Mouse (Mus musculus): Measurements from ENCODE around the gene Gramd1b.
"Not testable (repeated sequence)": the region's sequence is repeated elsewhere in the genome, so short reads cannot be mapped to it uniquely, and the experiment has no call there.

The Gramd1b gene

DNA sequence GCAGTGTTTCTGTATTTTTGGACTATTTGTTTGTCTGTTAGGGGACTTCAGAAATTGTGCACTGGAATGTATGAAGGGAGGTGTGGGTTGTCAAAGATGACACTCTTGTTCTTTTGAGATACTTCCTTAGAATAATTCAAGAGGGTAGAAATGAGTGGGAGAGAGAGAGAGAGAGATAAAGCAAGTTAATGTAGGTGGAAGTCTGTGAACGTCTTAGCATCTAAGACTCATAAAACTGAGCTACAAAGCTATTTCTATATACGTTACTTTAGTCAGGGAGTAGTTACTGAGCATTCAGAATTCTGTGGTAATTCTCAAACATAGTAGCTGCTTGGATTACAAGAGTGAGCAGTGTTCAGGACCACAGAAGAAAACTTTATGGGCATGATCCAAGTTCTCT is 19.2 kb downstream of the Gramd1b start:
- no peak for DNase-seq (ENCODE audit: low spot score)

DNA sequence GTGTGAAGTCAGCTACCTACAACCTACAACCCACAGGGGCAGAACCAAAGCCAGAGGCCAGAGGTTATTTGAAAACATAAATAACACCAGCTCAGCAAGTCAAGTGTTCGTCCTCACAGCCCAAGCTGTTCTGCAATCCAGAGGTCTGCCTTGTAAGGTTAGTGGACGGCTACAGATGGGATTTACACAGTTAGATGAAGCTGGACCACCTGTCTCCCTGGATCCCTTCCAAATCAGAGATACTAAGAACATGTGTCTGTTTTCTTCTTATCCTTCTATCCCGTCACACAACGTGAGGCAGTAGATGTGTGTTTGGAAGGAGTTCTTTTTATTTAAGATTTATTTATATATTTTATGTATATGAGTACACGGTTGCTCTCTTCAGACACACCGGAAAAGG is 21.7 kb downstream of the Gramd1b start:
- DNase-seq (ENCODE audit: low spot score): no peak

DNA sequence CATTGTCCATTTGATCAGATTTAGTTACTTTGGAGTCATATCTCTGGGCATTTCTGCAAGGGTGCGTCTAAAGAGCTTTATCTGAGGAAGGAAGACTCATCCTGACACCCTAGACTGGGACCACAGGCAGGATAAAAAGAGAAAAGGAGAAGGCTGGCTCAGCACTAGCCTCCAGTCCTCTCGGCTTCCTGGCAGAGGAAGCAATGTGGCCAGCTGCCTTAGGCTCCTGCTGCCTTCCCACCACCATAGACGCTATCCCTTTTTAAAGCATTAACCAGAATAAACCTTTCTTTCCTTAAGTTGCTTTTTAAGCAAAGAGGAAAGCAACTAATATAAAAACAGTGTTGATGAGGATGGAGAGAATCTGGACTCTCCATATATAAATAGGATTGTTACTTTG is 24.6 kb downstream of the Gramd1b start:
- DNase-seq (ENCODE audit: low spot score): no peak

DNA sequence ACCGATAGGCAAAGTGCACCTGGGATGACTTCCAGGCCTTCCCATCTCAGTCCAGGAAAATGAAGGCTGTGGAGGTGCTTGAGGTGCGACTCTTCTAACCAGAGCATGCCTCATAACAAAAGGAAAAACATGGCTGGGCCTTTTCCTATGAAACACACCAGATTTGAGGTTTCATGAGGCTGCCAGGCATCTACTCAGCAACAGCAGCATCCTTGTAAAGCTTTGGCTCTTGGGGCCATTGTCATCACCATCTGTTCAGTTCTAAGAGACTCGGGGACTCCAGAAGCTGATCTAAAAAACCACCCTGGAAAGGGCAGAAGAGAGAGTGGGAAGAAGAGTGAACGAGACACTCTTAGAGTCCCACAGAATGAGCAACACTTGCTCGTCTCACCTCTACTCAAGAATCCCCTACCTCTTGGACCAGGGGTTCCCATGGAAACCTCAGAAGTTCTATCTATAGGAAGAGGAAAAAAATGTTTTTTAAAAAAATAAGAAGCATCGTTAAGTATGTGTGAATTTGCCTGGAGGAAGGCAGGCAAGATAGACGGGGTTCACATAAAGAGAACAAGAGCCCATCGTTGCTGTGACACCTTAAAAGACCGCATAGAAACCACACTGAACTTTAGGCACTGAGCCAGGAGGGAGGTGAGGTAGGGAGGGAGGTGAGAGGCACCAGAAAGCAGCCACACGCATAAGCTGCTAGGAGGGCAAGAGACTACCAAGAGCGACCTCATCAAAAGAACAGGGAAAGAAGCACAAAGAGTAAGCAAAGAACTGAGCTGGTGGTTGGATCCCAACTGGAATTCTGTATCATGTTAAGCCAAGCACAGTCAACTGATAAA is 25.5 kb downstream of the Gramd1b start:
- DNase-seq (ENCODE audit: low spot score): no peak

DNA sequence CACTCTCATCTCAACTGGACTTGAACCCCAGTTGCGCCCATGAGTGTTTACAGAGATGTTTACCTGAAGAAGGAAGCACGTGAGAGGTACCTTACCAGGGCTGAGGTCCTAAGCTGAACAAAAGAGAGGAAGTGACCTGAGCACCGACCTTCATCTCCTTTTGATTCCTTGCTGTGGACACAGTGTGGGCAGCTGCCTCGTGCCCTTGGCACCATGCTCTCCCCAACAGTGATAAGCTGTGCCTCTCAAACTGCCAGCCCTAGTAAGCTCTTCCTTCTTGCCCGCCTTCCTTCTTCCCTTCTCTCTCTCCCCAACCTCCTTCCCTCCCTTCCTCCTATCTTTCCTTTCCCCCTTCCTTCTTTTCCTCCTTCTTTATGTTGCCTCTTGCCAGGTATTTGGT is 26.3 kb downstream of the Gramd1b start:
- DNase-seq (ENCODE audit: low spot score): no peak

DNA sequence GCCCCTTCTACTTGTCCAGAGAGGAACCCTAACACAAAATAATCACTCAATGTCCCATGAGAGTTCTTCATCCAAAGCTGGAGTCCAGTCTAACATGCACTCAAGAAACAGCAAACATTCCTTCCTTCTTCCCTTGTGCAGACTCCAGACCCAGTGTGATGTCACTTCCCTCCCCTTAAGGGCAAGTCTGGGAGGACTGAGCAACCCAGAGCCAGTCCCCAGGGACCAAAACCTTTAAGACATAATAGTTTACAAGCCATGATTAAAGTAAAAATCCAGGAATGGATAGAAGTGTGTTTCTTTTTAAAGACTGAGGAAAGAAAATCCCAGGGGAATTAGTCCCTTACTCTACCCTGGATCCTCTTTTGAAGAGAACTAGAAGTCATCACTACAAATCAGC is 30.5 kb downstream of the Gramd1b start:
- no peak for DNase-seq (ENCODE audit: low spot score)

DNA sequence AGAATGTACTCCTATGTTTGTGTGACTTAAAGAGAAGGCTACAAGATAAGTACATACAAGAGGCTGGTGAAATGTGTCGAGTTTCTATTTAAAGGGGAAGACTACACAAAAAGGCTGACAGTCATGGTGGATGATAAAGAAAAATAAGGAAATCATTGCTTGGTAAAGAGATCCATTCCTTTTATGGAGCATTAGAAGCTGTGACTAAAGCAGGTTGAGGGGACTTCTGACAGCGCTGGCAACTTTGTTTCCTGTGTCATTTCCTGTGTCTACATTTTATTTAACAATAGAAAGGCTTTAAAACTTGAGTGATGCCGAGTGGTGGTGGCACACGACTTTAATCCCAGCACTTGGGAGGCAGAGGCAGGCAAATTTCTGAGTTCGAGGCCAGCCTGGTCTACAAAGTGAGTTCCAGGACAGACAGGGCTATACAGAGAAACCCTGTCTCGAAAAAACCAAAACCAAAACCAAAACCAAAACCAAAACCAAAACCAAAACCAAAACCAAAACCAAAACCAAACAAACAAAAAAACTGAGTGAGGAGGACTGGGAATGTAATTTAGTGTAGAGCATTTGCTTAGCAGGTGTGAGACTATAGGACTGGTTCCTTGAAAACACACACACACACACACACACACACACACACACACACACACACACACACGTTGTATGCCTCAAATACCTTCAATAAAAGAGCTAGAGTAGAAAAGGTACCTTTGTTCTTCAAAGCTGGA is 48.7 kb downstream of the Gramd1b start:
- DNase-seq (ENCODE audit: low spot score): not testable (repeated sequence)

DNA sequence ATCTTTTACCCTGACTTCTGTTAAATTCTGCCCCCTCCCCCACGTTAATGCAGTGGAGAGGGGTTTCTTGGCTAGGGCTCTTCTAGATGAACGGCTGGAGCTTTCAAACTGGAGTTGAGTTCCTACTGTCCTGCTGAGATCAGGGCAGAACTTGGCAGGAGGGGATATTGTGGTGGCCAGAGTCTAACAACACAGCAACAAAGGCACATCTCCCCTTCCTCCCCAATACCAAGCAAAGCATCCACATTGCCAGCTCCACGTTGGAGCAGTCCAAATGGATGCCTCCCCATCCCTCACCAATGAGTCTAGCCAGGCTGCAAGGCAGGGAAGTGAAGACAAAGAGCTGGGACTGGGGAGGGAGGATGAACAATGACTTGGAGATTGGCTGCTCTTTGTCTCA is 49.9 kb downstream of the Gramd1b start:
- no peak for DNase-seq (ENCODE audit: low spot score)

DNA sequence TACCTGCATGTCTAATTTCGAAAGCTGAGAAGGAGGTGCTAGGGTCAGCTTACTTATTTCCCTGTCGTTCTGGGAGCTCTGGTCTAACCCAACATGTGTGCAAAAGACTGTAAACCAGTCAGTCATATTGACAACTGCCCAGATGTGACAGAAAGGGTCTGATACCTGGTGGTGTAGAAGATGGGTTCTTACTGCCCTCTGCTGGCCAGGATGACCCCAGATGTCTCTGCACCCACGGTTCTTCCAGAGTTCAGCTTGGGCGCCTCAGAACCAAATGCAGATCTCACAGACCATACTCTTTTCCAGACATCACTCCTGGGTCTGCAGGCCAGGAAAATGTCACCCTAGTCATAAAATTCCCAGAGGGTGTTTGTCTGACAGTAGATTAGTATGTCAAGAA is 51.9 kb downstream of the Gramd1b start:
- no peak for DNase-seq (ENCODE audit: low spot score)

DNA sequence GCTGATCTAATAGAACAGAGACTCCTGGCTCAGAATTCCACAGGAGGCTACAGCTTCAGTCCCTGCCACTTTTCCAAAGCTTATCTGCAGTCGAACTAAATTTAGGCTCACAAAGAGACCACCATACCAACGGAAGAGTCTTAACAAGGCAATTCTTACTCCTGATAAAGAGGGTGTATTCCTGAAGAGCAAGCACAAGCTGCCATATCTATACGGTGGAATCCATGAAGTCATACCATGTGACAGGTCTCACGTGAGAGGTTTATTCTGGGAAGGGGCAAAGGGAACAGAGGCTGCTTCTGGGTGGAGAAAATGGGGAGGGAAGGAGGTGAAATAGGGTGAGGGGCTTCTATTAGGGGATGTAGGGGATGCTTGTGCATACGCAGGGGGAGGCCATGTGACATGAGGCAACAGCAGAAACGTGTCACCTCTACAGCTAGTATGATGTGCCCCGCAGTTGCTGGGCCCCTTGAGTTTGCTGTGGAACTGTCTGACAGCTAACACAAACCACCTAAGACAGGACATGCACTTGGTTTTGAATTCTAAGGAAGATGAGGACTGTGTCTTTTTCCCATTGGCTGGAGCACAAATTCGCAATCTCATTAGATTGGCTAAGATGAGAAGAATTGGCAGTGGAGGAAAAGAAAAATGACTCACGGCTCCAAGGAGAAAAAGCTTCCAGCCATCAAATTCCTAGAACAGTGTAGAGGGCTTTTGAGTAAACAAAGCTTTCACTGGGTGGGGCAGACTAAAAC is 52.9 kb downstream of the Gramd1b start:
- DNase-seq (ENCODE audit: low spot score): no peak

DNA sequence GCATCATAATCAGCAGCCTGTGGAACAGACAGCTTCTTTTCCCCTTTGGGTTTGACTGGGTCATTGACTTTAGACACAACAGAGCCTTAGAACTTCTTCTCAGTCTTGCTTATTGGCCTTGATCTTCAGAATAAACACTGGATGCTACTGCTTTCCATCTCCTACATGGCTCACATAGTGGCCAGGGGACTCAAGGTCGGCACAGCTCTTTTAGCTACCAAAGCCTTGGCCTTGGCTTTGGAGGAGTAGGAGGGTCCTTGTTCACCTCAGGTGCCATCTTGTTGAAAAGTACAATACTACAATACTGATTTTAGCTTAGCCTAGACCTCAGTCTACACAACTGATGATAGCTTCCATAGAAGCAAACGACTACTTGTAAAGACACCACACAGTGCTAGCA is 53.6 kb downstream of the Gramd1b start:
- DNase-seq (ENCODE audit: low spot score): no peak

DNA sequence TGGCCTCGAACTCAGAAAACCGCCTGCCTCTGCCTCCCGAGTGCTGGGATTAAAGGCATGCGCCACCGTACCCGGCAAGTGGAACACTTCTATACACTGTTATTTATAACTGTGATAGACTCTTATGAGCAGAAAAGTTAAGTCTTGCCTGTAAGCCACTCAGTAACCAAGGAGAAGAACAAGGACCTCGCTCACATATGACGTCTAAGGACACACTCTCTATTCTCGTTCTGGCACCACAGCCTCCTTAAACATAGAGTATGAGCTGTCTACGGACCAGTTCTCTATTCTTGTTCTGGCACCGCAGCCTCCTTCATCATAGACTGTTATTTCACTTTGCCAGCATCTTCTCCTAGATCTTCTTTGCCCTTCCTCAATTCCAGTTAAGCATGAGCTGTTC is 55.1 kb downstream of the Gramd1b start:
- no peak for DNase-seq (ENCODE audit: low spot score)

DNA sequence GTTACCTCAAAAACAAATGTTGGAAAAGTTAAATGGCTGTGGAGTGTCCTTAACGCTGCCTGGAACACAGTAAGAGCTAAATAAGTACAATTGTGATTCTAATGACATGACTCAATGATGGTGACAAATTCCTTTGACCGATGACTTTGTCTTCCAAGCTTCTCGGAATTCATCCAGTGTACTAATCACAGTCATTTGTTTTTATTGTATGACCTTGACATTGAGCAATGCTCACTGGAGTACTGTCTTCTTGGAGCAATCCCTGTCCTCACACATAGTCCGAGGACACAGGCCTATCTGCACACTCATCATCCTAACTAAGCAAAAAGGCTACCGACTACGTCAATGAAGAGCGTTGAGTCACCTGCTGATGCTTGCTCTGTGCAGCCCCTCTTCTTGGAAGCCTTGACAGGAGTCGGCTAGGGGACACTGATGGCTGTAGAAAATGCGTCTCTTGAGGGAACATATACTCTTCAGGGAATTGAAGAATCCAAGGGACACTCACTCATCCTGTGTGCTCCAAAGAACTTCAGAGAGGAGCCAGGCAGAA is 58.1 kb downstream of the Gramd1b start:
- no peak for DNase-seq (ENCODE audit: low spot score)

DNA sequence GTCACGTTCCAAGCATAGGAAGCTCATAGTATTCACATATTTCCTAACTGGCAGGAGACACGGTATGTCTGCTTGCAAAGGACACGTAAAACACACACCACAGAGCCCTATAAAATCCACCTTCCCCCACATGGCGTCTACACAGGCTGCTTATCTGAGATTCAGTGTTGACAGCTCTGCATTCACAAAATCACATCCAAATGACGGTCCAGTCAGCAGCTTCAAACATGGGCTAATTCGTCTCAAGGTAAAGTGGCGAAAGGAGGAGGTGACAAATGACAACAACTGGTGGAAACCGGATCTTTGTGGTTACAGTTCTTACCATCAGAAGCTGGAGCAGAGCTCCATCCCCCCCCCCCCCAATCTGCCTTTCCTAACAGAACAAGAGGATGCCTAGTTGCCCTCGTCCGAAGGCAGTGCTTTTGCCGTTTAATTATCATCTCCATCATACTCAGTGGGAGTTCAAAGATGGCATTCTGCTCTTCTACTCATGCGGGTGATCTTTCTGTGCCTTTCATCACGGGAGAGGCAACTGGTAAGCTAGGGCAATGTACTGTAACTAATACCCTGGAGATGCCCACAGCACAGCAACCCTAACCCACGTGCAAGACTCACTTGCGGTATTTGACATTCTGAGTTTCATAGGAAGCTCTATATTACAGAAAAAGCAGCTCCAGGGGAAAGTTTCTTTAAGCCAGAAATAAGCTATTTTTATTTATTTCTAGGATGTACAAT is 61.6 kb downstream of the Gramd1b start:
- no peak for DNase-seq (ENCODE audit: low spot score)

DNA sequence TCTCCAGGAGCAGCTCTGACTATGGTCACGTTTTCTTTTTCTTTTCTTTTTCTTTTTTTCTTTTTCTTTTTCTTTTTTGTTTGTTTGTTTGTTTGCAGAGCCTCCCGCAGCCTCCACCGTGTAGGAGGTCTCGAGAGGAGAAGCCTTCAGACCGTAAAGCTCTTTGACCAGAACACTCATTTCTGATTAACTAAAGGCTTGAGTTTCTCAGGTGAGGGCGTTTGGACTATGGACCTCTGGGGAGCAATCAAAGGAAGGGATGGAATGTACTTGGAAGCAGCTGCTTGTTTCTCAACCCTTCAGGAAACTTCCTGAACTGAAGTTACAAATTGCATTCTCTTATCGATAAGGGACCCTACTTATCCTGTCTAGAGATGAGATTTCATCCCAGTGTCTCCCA is 64.4 kb downstream of the Gramd1b start:
- DNase-seq (ENCODE audit: low spot score): no peak

DNA sequence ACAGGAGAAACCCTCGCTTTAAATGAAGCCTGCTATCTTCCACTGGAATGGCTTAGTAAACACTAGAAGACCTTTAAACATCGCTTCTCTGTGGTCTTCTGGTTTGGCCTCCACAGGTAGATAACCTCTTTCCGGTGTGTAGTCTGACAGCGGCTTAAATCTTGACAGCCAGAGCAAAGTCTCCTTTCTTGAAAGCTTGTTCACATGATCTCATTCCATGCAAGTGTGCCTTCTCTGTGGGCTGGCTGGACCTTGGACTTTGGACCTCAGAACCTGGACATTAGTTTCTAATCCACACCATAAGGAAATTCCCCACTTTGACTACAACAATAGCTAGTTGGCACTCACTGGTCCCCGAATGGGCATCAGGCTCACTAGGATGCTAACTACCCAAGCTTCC is 65.6 kb downstream of the Gramd1b start:
- no peak for DNase-seq (ENCODE audit: low spot score)

DNA sequence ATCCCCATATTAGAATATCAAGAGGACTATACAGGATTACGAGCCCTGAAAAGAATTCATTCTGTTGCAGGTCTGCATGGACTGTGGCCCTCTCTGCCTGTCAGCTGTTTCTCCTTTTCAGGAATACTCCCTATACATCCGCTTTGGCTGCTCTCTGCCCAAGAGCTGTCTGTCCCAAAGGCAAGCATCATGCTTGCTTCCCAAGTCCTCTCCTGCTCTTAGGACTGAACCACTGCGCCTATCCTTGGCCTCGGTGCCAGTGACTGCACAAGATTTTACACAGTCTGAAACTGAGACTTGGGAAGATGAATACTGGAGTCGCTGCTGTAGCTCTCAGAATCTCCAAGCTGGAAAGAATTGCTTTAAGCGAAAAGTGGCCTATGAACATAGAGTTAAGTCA is 68.8 kb downstream of the Gramd1b start:
- DNase-seq (ENCODE audit: low spot score): no peak

DNA sequence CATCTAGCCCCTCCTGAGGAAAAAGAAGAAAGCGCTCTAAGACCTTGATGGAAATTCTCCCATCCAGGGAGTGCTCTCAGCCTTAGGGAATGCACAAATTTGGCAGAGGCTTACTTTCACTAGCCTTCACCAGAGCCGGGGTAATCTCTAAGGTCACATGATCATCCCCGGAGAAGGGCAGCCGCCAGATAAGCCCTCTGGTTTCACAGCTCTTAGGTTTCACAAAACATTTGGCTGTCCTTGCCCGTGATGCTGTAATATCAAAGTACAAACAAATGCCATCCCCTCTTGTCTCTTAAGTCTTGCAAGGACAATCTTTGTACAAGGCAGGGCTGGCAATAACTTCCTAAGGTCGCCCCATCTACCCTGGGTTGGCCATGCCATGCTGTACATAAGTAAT is 70.4 kb downstream of the Gramd1b start:
- DNase-seq (ENCODE audit: low spot score): no peak

DNA sequence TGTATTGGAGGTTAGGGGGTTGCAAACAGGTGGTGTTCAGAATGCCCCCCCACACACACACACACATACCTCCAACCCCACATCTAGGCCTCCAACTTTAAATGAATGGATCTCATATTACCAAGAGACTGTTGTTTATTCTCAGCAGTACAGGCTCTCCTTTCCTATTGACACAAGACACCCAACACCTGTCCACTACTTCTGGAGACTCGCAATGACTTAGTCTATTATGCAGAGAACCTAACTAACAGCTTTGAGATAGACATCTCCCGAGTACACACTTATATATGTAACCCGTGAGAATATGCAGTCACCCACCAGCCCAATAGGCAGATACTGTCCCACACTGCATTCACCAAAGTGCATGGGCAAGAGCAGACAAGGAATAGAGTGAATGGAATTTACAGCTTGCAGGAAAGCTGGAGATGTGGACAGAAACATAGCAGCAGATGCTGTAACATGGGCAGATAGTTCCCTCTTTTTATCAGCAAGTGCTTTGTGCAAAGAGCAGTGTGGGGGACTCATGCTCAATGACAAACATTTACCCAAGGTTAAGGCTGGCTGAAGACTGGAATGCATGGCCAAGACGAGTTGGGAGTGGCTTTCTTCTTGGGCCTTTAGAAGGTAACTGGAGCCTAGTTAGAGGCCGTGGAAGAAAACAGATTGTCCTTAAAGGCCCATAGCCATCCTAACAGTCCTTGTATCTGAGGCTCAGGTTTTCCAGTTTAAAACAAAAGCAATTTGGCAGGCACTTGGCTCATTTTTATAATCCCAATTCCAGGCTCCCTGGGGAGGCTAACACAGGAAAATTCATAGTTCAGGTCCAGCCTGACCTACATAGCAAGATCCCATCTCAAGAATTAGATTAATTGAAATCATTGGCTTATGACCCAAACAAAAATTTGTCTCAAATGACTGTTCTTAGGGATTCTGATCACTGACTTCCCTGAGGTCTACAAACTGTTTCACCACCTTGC is 71.6 kb downstream of the Gramd1b start:
- no peak for DNase-seq (ENCODE audit: low spot score)

DNA sequence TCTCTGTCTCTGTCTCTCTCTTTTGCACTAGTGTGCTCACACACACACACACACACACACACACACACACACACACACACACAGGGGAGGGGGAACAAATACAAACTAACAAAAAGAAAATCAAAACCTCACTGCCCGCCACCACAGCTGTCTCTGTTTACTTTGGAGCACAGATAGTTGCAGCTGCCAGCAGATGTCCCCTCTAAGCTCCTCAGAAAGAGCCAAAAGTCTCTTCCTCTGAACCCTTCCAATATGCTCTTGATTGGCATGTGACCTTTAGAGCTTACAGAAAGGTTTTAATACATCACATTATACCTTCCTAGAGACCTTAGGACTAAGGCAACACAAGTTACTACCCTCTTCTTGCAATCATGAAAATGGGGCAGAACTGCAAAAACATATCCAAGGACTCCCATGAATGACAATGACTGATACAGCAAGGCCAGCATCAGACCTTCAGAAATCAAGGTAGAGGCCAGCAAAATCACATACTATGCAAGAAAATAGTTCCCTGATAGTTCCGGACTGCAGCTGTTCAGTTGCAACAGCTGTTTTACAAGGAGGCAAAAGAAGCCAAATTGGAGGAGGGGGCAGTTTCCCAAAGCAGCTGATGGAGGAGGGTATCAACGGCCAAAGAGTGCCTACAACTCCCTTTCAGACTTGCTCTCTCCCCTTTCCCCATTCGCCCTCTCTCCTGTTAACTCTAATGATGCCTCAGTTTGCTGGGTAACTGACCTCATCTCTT is 72.5 kb downstream of the Gramd1b start:
- no peak for DNase-seq (ENCODE audit: low spot score)

Data from ovary, postnatal 10 days (tissue).